Comparison of ENCODE assay signal across 16 mouse cellular contexts in the genomic region with DNA sequence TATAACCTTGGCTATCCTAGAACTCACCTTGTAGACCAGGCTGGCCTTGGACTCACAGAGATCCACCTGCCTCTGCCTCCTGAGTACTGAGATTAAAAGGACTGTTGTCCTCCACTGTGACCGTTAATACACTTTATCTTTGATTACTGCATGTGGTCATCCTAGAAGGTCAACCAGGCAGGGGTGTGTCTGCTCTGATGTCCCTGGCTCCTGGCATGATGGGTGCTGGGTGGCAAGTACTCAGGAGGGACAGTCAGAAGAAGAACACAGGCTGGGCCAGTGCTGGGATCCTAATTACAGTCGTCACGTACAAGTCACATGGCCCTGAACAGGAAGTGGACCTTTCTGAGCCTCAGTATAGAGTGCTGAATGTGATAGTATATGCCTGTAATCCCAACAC. TPM values are rescaled to one million over a fixed set of nuclear protein-coding genes. Genes with fewer than 3 reads are reported as not detected.
DNase-seq lines count a peak whose midpoint lies in the region; ATAC-seq and TF ChIP-seq lines count a peak whose summit lies in the region.
"Had no signal": no experiment of that assay in that cellular context is flagged by ENCODE, and none has a peak within 500 bp of the region (broad histone marks: within the 10 kb centered on the region; RNA-seq: fewer than 3 reads in every experiment).

No protein-coding gene starts in this region.

- ATAC-seq in forebrain, postnatal 0 days, result no peak
- 0 out of 2 replicates have a peak, but pooled peaks have one; percentile 24 for ATAC-seq in limb, embryonic 13.5 days (ENCODE audit: low FRiP score, low read depth)
- ATAC-seq in midbrain, embryonic 13.5 days, result peak; percentile 15; the same call in 1 of the 2 replicates
- ATAC-seq in stomach, postnatal 0 days (ENCODE audit: low FRiP score, low TSS enrichment), result no peak
- no peak for ATAC-seq in megakaryocyte-erythroid progenitor cell, adult 5-6 weeks (replicated peaks; ENCODE audit: low FRiP score, low TSS enrichment, poor library complexity, severe bottlenecking)
- ATAC-seq: activated CD4-positive, CD25-positive, alpha-beta regulatory T cell, adult 4 months had no signal

- no peaks in the 10 kb centered on the region for H3K36me3 ChIP-seq in forebrain, embryonic 10.5 days (replicated peaks)
- no peaks in the 10 kb centered on the region for H3K36me3 ChIP-seq in forebrain, postnatal 0 days (ENCODE audit: insufficient read depth)
- no peaks in the 10 kb centered on the region for H3K36me3 ChIP-seq in limb, embryonic 13.5 days
- H3K36me3 ChIP-seq in limb, embryonic 10.5 days, result no peaks in the 10 kb centered on the region
- no peaks in the 10 kb centered on the region for H3K36me3 ChIP-seq in midbrain, embryonic 13.5 days
- no peaks in the 10 kb centered on the region for H3K36me3 ChIP-seq in stomach, postnatal 0 days (ENCODE audit: control insufficient read depth, insufficient read depth, low read length)

- no peaks in the 10 kb centered on the region for H3K9me3 ChIP-seq in forebrain, embryonic 10.5 days
- no peaks in the 10 kb centered on the region for H3K9me3 ChIP-seq in forebrain, postnatal 0 days (ENCODE audit: low read length)
- H3K9me3 ChIP-seq in limb, embryonic 13.5 days, result no peaks in the 10 kb centered on the region
- H3K9me3 ChIP-seq in limb, embryonic 10.5 days (replicated peaks), result no peaks in the 10 kb centered on the region
- H3K9me3 ChIP-seq in midbrain, embryonic 13.5 days, result no peaks in the 10 kb centered on the region
- H3K9me3 ChIP-seq in stomach, postnatal 0 days (ENCODE audit: control insufficient read depth, low read length), result no peaks in the 10 kb centered on the region

- H3K4me3 ChIP-seq in forebrain, embryonic 10.5 days, result no peak overlapping the region
- no peak overlapping the region for H3K4me3 ChIP-seq in forebrain, postnatal 0 days (ENCODE audit: low read depth, low read length)
- H3K4me3 ChIP-seq in limb, embryonic 13.5 days, result no peak overlapping the region
- H3K4me3 ChIP-seq in limb, embryonic 10.5 days, result no peak overlapping the region
- H3K4me3 ChIP-seq in midbrain, embryonic 13.5 days (replicated peaks), result no peak overlapping the region
- H3K4me3 ChIP-seq in stomach, postnatal 0 days (ENCODE audit: low read depth, low read length), result no peak overlapping the region

- peak overlapping the region; percentile 61; the same call in 1 of the 2 replicates for H3K27ac ChIP-seq in forebrain, embryonic 10.5 days
- no peak overlapping the region for H3K27ac ChIP-seq in forebrain, postnatal 0 days (ENCODE audit: low read depth, low read length)
- H3K27ac ChIP-seq in limb, embryonic 13.5 days, result no peak overlapping the region
- H3K27ac ChIP-seq in limb, embryonic 10.5 days, result no peak overlapping the region
- peak overlapping the region; percentile 55; the same call in 1 of the 2 replicates for H3K27ac ChIP-seq in midbrain, embryonic 13.5 days
- H3K27ac ChIP-seq in stomach, postnatal 0 days (replicated peaks), result no peak overlapping the region

- WGBS in forebrain, embryonic 10.5 days, result 89% methylated on average over 3 of the region's 3 CpGs
- 86% methylated on average over 3 of the region's 3 CpGs for WGBS in forebrain, postnatal 0 days
- 77% methylated on average over 3 of the region's 3 CpGs for WGBS in limb, embryonic 13.5 days
- WGBS in limb, embryonic 10.5 days, result 84% methylated on average over 3 of the region's 3 CpGs
- 85% methylated on average over 3 of the region's 3 CpGs for WGBS in midbrain, embryonic 13.5 days
- 78% methylated on average over 3 of the region's 3 CpGs for WGBS in stomach, postnatal 0 days

- H3K4me2 ChIP-seq in forebrain, postnatal 0 days (ENCODE audit: low read depth), result no peak overlapping the region
- no peak overlapping the region for H3K4me2 ChIP-seq in limb, embryonic 13.5 days (replicated peaks)
- H3K4me2 ChIP-seq in midbrain, embryonic 13.5 days (replicated peaks), result no peak overlapping the region
- H3K4me2 ChIP-seq in stomach, postnatal 0 days (replicated peaks; ENCODE audit: low read depth), result no peak overlapping the region
- H3K4me2 ChIP-seq: liver, embryonic 11.5 days had no signal

- DNase-seq in forebrain, embryonic 10.5 days (ENCODE audit: extremely low spot score, low spot score), result no peak
- no peak for DNase-seq in forebrain, postnatal 0 days
- no peak for DNase-seq in limb, embryonic 10.5 days (ENCODE audit: low spot score)
- peak; percentile 36 for DNase-seq in MN1 (ENCODE audit: low spot score)
- no peak for DNase-seq in stomach, postnatal 0 days (ENCODE audit: low spot score)
- DNase-seq: cerebellum, adult 9-11 months; heart, adult 18-20 months; heart, postnatal 4 days; kidney, adult 11 months; kidney, postnatal 25 days; retina, postnatal 1 day had no signal

- H3K27me3 ChIP-seq in forebrain, embryonic 10.5 days (ENCODE audit: poor library complexity, severe bottlenecking), result no peaks in the 10 kb centered on the region
- H3K27me3 ChIP-seq in forebrain, postnatal 0 days (ENCODE audit: insufficient read depth, low read length), result no peaks in the 10 kb centered on the region
- H3K27me3 ChIP-seq in limb, embryonic 13.5 days, result 0 out of 2 replicates have a peak, but pooled peaks cover 3% of the 10 kb centered on the region
- no peaks in the 10 kb centered on the region for H3K27me3 ChIP-seq in limb, embryonic 10.5 days (ENCODE audit: low read depth, poor library complexity, severe bottlenecking)
- no peaks in the 10 kb centered on the region for H3K27me3 ChIP-seq in midbrain, embryonic 13.5 days
- H3K27me3 ChIP-seq in stomach, postnatal 0 days (ENCODE audit: control insufficient read depth, insufficient read depth, low read length), result no peaks in the 10 kb centered on the region

- TF ChIP-seq CTCF in forebrain, postnatal 0 days (IDR thresholded peaks at IDR 0.05; ENCODE audit: low read depth), result no peak
- TF ChIP-seq CTCF in stomach, postnatal 0 days (IDR thresholded peaks at IDR 0.05; ENCODE audit: low read depth), result no peak

- H3K9ac ChIP-seq in forebrain, postnatal 0 days, result no peak overlapping the region
- no peak overlapping the region for H3K9ac ChIP-seq in limb, embryonic 13.5 days
- no peak overlapping the region for H3K9ac ChIP-seq in midbrain, embryonic 13.5 days (replicated peaks)
- H3K9ac ChIP-seq in stomach, postnatal 0 days (ENCODE audit: low read length), result no peak overlapping the region

- peaks cover 44% of the 10 kb centered on the region for H3K4me1 ChIP-seq in forebrain, embryonic 10.5 days
- H3K4me1 ChIP-seq in forebrain, postnatal 0 days (ENCODE audit: insufficient read depth), result 0 out of 2 replicates have a peak, but pooled peaks cover 3% of the 10 kb centered on the region
- peaks cover 3% of the 10 kb centered on the region; the same call in 1 of the 2 replicates for H3K4me1 ChIP-seq in limb, embryonic 13.5 days
- H3K4me1 ChIP-seq in limb, embryonic 10.5 days, result 0 out of 2 replicates have a peak, but pooled peaks cover 10% of the 10 kb centered on the region
- H3K4me1 ChIP-seq in midbrain, embryonic 13.5 days (replicated peaks), result peaks cover 26% of the 10 kb centered on the region
- H3K4me1 ChIP-seq in stomach, postnatal 0 days (replicated peaks; ENCODE audit: control insufficient read depth, insufficient read depth), result no peaks in the 10 kb centered on the region

- no peak for TF ChIP-seq EP300 in stomach, postnatal 0 days (optimal IDR thresholded peaks at IDR 0.05)

RNA-seq across cellular contexts. Expression of gene Wwc1, which starts 38.7 kb away (rescaled TPM):
- 4.2 and 4.9 TPM in 2 replicates for polyA plus RNA-seq in forebrain, embryonic 10.5 days (2016; fragmentation: Nextera tagmentation; extraction: Ambion mirVana)
- total RNA-seq in forebrain, postnatal 0 days (2014; rRNA removed), result 21.1 and 21.2 TPM in 2 replicates
- 13.2 and 13.8 TPM in 2 replicates for polyA plus RNA-seq in forebrain, postnatal 0 days (2015; fragmentation: Nextera tagmentation; extraction: Ambion mirVana)
- polyA plus RNA-seq in limb, embryonic 13.5 days (2015; fragmentation: Nextera tagmentation; extraction: Ambion mirVana), result 3.1 and 4.6 TPM in 2 replicates
- 1.9 and 2.2 TPM in 2 replicates for polyA plus RNA-seq in limb, embryonic 10.5 days (2016; fragmentation: Nextera tagmentation; extraction: Ambion mirVana)
- 6.2 and 7.0 TPM in 2 replicates for polyA plus RNA-seq in midbrain, embryonic 13.5 days (2015; fragmentation: Nextera tagmentation; extraction: Ambion mirVana)
- polyA plus RNA-seq in stomach, postnatal 0 days (2015; fragmentation: Nextera tagmentation; extraction: Ambion mirVana), result 7.8 and 9.0 TPM in 2 replicates
- total RNA-seq in megakaryocyte-erythroid progenitor cell, adult 5-6 weeks (2014; fragmentation: Nextera tagmentation), result not detected in 2 replicates
- not detected in 2 replicates for total RNA-seq in megakaryocyte-erythroid progenitor cell, adult 5-6 weeks (2017)
- polyA plus RNA-seq: activated CD4-positive, CD25-positive, alpha-beta regulatory T cell, adult 4 months had no signal

Comparison
In these comparisons a context has a peak if more than half of its experiments do, and no peak if none do; other contexts are left out.
1. H3K27ac ChIP-seq: peak in forebrain, embryonic 10.5 days (single experiment) and midbrain, embryonic 13.5 days (single experiment); none in forebrain, postnatal 0 days (single experiment), limb, embryonic 13.5 days (single experiment), limb, embryonic 10.5 days (single experiment) and stomach, postnatal 0 days (single experiment).
2. ATAC-seq: peak in limb, embryonic 13.5 days (single experiment) and midbrain, embryonic 13.5 days (single experiment); none in forebrain, postnatal 0 days (single experiment), stomach, postnatal 0 days (single experiment) and megakaryocyte-erythroid progenitor cell, adult 5-6 weeks (single experiment).